Mouse (Mus musculus): ENCODE results near the gene Myo3b. TPM values are rescaled to one million over a fixed set of nuclear protein-coding genes. Genes with fewer than 3 reads are reported as not detected.

The Myo3b gene
- polyA plus RNA-seq, 1 experiment from 2014 or later = not detected

- Histone ChIP-seq H3K4me3 (ENCODE audit: low read depth, low read length) (no peak overlapping the region), H3K27me3 (ENCODE audit: control insufficient read depth, insufficient read depth, low read length) (no peaks in the 10 kb centered on the region), H3K9ac (ENCODE audit: low read length) (no peak overlapping the region), H3K4me2 (no peak overlapping the region), H3K27ac (ENCODE audit: low read depth, low read length) (0 out of 2 replicates have a peak overlapping the region, but pooled peaks have one; percentile 25), H3K4me1 (ENCODE audit: control insufficient read depth, insufficient read depth, low read length) (peaks cover 6% of the 10 kb centered on the region), H3K9me3 (ENCODE audit: control insufficient read depth, low read length) (no peaks in the 10 kb centered on the region), H3K36me3 (ENCODE audit: control insufficient read depth, insufficient read depth, low read length) (no peaks in the 10 kb centered on the region)
- WGBS = 4% methylated on average over 6 of the region's 6 CpGs
- DNase-seq (ENCODE audit: low spot score, missing footprints) = peak; percentile 89
- no peak for ATAC-seq (ENCODE audit: low FRiP score)
These were observed 278.9 kb downstream of the Myo3b start for GRCm38 (mm10) chr2:70317850-70318249.

- Histone ChIP-seq H3K4me2 (no peak overlapping the region), H3K4me3 (ENCODE audit: low read depth, low read length) (no peak overlapping the region), H3K4me1 (ENCODE audit: control insufficient read depth, insufficient read depth, low read length) (peaks cover 6% of the 10 kb centered on the region), H3K9ac (ENCODE audit: low read length) (no peak overlapping the region), H3K27ac (ENCODE audit: low read depth, low read length) (no peak overlapping the region), H3K9me3 (ENCODE audit: control insufficient read depth, low read length) (no peaks in the 10 kb centered on the region), H3K36me3 (ENCODE audit: control insufficient read depth, insufficient read depth, low read length) (no peaks in the 10 kb centered on the region), H3K27me3 (ENCODE audit: control insufficient read depth, insufficient read depth, low read length) (no peaks in the 10 kb centered on the region)
- no peak for ATAC-seq (ENCODE audit: low FRiP score)
- 59% methylated on average over 5 of the region's 5 CpGs for WGBS
- peak; percentile 84 for DNase-seq (ENCODE audit: low spot score, missing footprints)
These were observed 280.1 kb downstream of the Myo3b start for GRCm38 (mm10) chr2:70318861-70319555.

- DNase-seq (ENCODE audit: low spot score, missing footprints) (peak; percentile 81), ATAC-seq (ENCODE audit: low FRiP score) (no peak)
- no peak overlapping the region for H3K27ac ChIP-seq (ENCODE audit: low read depth, low read length)
- 63% methylated on average over 9 of the region's 9 CpGs for WGBS
- no peak overlapping the region for H3K4me2 ChIP-seq
- H3K9me3 ChIP-seq (ENCODE audit: control insufficient read depth, low read length) = no peaks in the 10 kb centered on the region
- H3K27me3 ChIP-seq (ENCODE audit: control insufficient read depth, insufficient read depth, low read length) = no peaks in the 10 kb centered on the region
- H3K4me3 ChIP-seq (ENCODE audit: low read depth, low read length) = no peak overlapping the region
- H3K9ac ChIP-seq (ENCODE audit: low read length) = no peak overlapping the region
- H3K36me3 ChIP-seq (ENCODE audit: control insufficient read depth, insufficient read depth, low read length) = no peaks in the 10 kb centered on the region
- H3K4me1 ChIP-seq (ENCODE audit: control insufficient read depth, insufficient read depth, low read length) = peaks cover 5% of the 10 kb centered on the region
These were observed 283.8 kb downstream of the Myo3b start for GRCm38 (mm10) chr2:70322767-70323166.

GRCm38 (mm10) chr2:70327602-70328001 lies 288.7 kb downstream of the Myo3b start:
- H3K4me3 ChIP-seq (ENCODE audit: low read depth, low read length) = no peak overlapping the region
- no peak overlapping the region for H3K9ac ChIP-seq (ENCODE audit: low read length)
- 86% methylated on average over 11 of the region's 11 CpGs for WGBS
- DNase-seq (ENCODE audit: low spot score, missing footprints) (no peak), ATAC-seq (ENCODE audit: low FRiP score) (no peak)
- H3K27ac ChIP-seq (ENCODE audit: low read depth, low read length) = no peak overlapping the region
- H3K4me1 ChIP-seq (ENCODE audit: control insufficient read depth, insufficient read depth, low read length) = no peaks in the 10 kb centered on the region
- H3K4me2 ChIP-seq = no peak overlapping the region
- no peaks in the 10 kb centered on the region for H3K27me3 ChIP-seq (ENCODE audit: control insufficient read depth, insufficient read depth, low read length)
- no peaks in the 10 kb centered on the region for H3K9me3 ChIP-seq (ENCODE audit: control insufficient read depth, low read length)
- no peaks in the 10 kb centered on the region for H3K36me3 ChIP-seq (ENCODE audit: control insufficient read depth, insufficient read depth, low read length)

- Histone ChIP-seq H3K4me3 (ENCODE audit: low read depth, low read length) (no peak overlapping the region), H3K9me3 (ENCODE audit: control insufficient read depth, low read length) (no peaks in the 10 kb centered on the region), H3K4me1 (ENCODE audit: control insufficient read depth, insufficient read depth, low read length) (peaks cover 5% of the 10 kb centered on the region; the same call in 1 of the 2 replicates), H3K4me2 (no peak overlapping the region), H3K36me3 (ENCODE audit: control insufficient read depth, insufficient read depth, low read length) (no peaks in the 10 kb centered on the region), H3K9ac (ENCODE audit: low read length) (no peak overlapping the region), H3K27me3 (ENCODE audit: control insufficient read depth, insufficient read depth, low read length) (no peaks in the 10 kb centered on the region), H3K27ac (ENCODE audit: low read depth, low read length) (no peak overlapping the region)
- DNase-seq (ENCODE audit: low spot score, missing footprints) (no peak), ATAC-seq (ENCODE audit: low FRiP score) (no peak)
- 94% methylated on average over 6 of the region's 6 CpGs for WGBS
These were observed 294.0 kb downstream of the Myo3b start for GRCm38 (mm10) chr2:70332905-70333304.

- Histone ChIP-seq H3K36me3 (ENCODE audit: control insufficient read depth, insufficient read depth, low read length) (no peaks in the 10 kb centered on the region), H3K9me3 (ENCODE audit: control insufficient read depth, low read length) (no peaks in the 10 kb centered on the region), H3K4me2 (no peak overlapping the region), H3K4me3 (ENCODE audit: low read depth, low read length) (no peak overlapping the region), H3K27me3 (ENCODE audit: control insufficient read depth, insufficient read depth, low read length) (no peaks in the 10 kb centered on the region), H3K4me1 (ENCODE audit: control insufficient read depth, insufficient read depth, low read length) (peaks cover 5% of the 10 kb centered on the region; the same call in 1 of the 2 replicates), H3K27ac (ENCODE audit: low read depth, low read length) (no peak overlapping the region), H3K9ac (ENCODE audit: low read length) (no peak overlapping the region)
- ATAC-seq (ENCODE audit: low FRiP score) (no peak), DNase-seq (ENCODE audit: low spot score, missing footprints) (no peak)
- 88% methylated on average over 6 of the region's 6 CpGs for WGBS
These were observed 294.6 kb downstream of the Myo3b start for GRCm38 (mm10) chr2:70333553-70333952.

GRCm38 (mm10) chr2:70336551-70336950 lies 297.6 kb downstream of the Myo3b start:
- no peaks in the 10 kb centered on the region for H3K36me3 ChIP-seq (ENCODE audit: control insufficient read depth, insufficient read depth, low read length)
- ATAC-seq (ENCODE audit: low FRiP score) (no peak), DNase-seq (ENCODE audit: low spot score, missing footprints) (no peak)
- no peak overlapping the region for H3K4me2 ChIP-seq
- H3K9me3 ChIP-seq (ENCODE audit: control insufficient read depth, low read length) = no peaks in the 10 kb centered on the region; the same call in 1 of the 2 replicates
- H3K27me3 ChIP-seq (ENCODE audit: control insufficient read depth, insufficient read depth, low read length) = no peaks in the 10 kb centered on the region
- 77% methylated on average over 6 of the region's 6 CpGs for WGBS
- H3K4me1 ChIP-seq (ENCODE audit: control insufficient read depth, insufficient read depth, low read length) = peaks cover 5% of the 10 kb centered on the region; the same call in 1 of the 2 replicates
- H3K27ac ChIP-seq (ENCODE audit: low read depth, low read length) = no peak overlapping the region
- no peak overlapping the region for H3K4me3 ChIP-seq (ENCODE audit: low read depth, low read length)
- H3K9ac ChIP-seq (ENCODE audit: low read length) = no peak overlapping the region

GRCm38 (mm10) chr2:70337208-70337611 lies 298.3 kb downstream of the Myo3b start:
- Histone ChIP-seq H3K27ac (ENCODE audit: low read depth, low read length) (no peak overlapping the region), H3K4me2 (no peak overlapping the region), H3K9me3 (ENCODE audit: control insufficient read depth, low read length) (no peaks in the 10 kb centered on the region; the same call in 1 of the 2 replicates), H3K4me1 (ENCODE audit: control insufficient read depth, insufficient read depth, low read length) (peaks cover 5% of the 10 kb centered on the region; the same call in 1 of the 2 replicates), H3K27me3 (ENCODE audit: control insufficient read depth, insufficient read depth, low read length) (no peaks in the 10 kb centered on the region), H3K36me3 (ENCODE audit: control insufficient read depth, insufficient read depth, low read length) (no peaks in the 10 kb centered on the region), H3K4me3 (ENCODE audit: low read depth, low read length) (no peak overlapping the region), H3K9ac (ENCODE audit: low read length) (no peak overlapping the region)
- 55% methylated on average over 7 of the region's 7 CpGs for WGBS
- DNase-seq (ENCODE audit: low spot score, missing footprints) (peak; percentile 85), ATAC-seq (ENCODE audit: low FRiP score) (peak; percentile 57; the same call in 1 of the 2 replicates)

GRCm38 (mm10) chr2:70337869-70338268 lies 298.9 kb downstream of the Myo3b start:
- ATAC-seq (ENCODE audit: low FRiP score) (no peak), DNase-seq (ENCODE audit: low spot score, missing footprints) (no peak)
- H3K27ac ChIP-seq (ENCODE audit: low read depth, low read length) = no peak overlapping the region
- no peaks in the 10 kb centered on the region; the same call in 1 of the 2 replicates for H3K9me3 ChIP-seq (ENCODE audit: control insufficient read depth, low read length)
- no peak overlapping the region for H3K4me3 ChIP-seq (ENCODE audit: low read depth, low read length)
- H3K4me2 ChIP-seq = no peak overlapping the region
- H3K27me3 ChIP-seq (ENCODE audit: control insufficient read depth, insufficient read depth, low read length) = no peaks in the 10 kb centered on the region
- H3K9ac ChIP-seq (ENCODE audit: low read length) = no peak overlapping the region
- WGBS = 66% methylated on average over 9 of the region's 9 CpGs
- peaks cover 5% of the 10 kb centered on the region; the same call in 1 of the 2 replicates for H3K4me1 ChIP-seq (ENCODE audit: control insufficient read depth, insufficient read depth, low read length)
- no peaks in the 10 kb centered on the region for H3K36me3 ChIP-seq (ENCODE audit: control insufficient read depth, insufficient read depth, low read length)
